Mouse (Mus musculus): ENCODE data around the gene Lrp2. TPM values are rescaled to one million over a fixed set of nuclear protein-coding genes. Genes with fewer than 3 reads are reported as not detected.

Gene Lrp2
- polyA plus RNA-seq, 1 experiment = not detected

- TF ChIP-seq POLR2A (IDR thresholded peaks at IDR 0.05; ENCODE audit: borderline replicate concordance, low read depth, low read length) (no peak), CTCF (IDR thresholded peaks at IDR 0.05; ENCODE audit: low read depth, low read length) (no peak)
- H3K4me3 ChIP-seq (ENCODE audit: insufficient read depth, low read length) = no peak overlapping the region
- H3K4me1 ChIP-seq (ENCODE audit: control insufficient read depth, insufficient read depth, low read length) = 0 out of 2 replicates have a peak, but pooled peaks cover 2% of the 10 kb centered on the region
- no peak overlapping the region for H3K27ac ChIP-seq (ENCODE audit: insufficient read depth, low read depth, low read length)
Measured at GRCm38 (mm10) chr2:69536018-69536417, 49.8 kb downstream of the Lrp2 start.

- TF ChIP-seq CTCF (IDR thresholded peaks at IDR 0.05; ENCODE audit: low read depth, low read length) = no peak
- no peak for TF ChIP-seq POLR2A (IDR thresholded peaks at IDR 0.05; ENCODE audit: borderline replicate concordance, low read depth, low read length)
- H3K4me1 ChIP-seq (ENCODE audit: control insufficient read depth, insufficient read depth, low read length) = no peaks in the 10 kb centered on the region
- no peak overlapping the region for H3K27ac ChIP-seq (ENCODE audit: insufficient read depth, low read depth, low read length)
- no peak overlapping the region for H3K4me3 ChIP-seq (ENCODE audit: insufficient read depth, low read length)
Measured at GRCm38 (mm10) chr2:69531528-69532055, 54.3 kb downstream of the Lrp2 start.

- Histone ChIP-seq H3K4me3 (ENCODE audit: insufficient read depth, low read length) (no peak overlapping the region), H3K27ac (ENCODE audit: insufficient read depth, low read depth, low read length) (no peak overlapping the region), H3K4me1 (ENCODE audit: control insufficient read depth, insufficient read depth, low read length) (no peaks in the 10 kb centered on the region)
- TF ChIP-seq POLR2A (IDR thresholded peaks at IDR 0.05; ENCODE audit: borderline replicate concordance, low read depth, low read length) (no peak), CTCF (IDR thresholded peaks at IDR 0.05; ENCODE audit: low read depth, low read length) (no peak)
Measured at GRCm38 (mm10) chr2:69530691-69531527, 55.0 kb downstream of the Lrp2 start.

- no peak overlapping the region for H3K4me3 ChIP-seq (ENCODE audit: insufficient read depth, low read length)
- H3K27ac ChIP-seq (ENCODE audit: insufficient read depth, low read depth, low read length) = no peak overlapping the region
- TF ChIP-seq CTCF (IDR thresholded peaks at IDR 0.05; ENCODE audit: low read depth, low read length) = no peak
- TF ChIP-seq POLR2A (IDR thresholded peaks at IDR 0.05; ENCODE audit: borderline replicate concordance, low read depth, low read length) = no peak
Measured at GRCm38 (mm10) chr2:69530126-69530525, 55.7 kb downstream of the Lrp2 start.

GRCm38 (mm10) chr2:69520273-69520672, 65.6 kb downstream of the Lrp2 start:
- H3K4me1 ChIP-seq (ENCODE audit: control insufficient read depth, insufficient read depth, low read length) = peaks cover 2% of the 10 kb centered on the region; the same call in 1 of the 2 replicates
- TF ChIP-seq CTCF (IDR thresholded peaks at IDR 0.05; ENCODE audit: low read depth, low read length) = no peak
- TF ChIP-seq POLR2A (IDR thresholded peaks at IDR 0.05; ENCODE audit: borderline replicate concordance, low read depth, low read length) = no peak
- no peak overlapping the region for H3K27ac ChIP-seq (ENCODE audit: insufficient read depth, low read depth, low read length)
- H3K4me3 ChIP-seq (ENCODE audit: insufficient read depth, low read length) = no peak overlapping the region

More at GRCm38 (mm10) chr2:69530126-69530525, 55.7 kb downstream of the Lrp2 start:
- H3K4me1 ChIP-seq (ENCODE audit: control insufficient read depth, insufficient read depth, low read length) = no peaks in the 10 kb centered on the region

GRCm38 (mm10) chr2:69518307-69518706, 67.6 kb downstream of the Lrp2 start:
- no peak overlapping the region for H3K27ac ChIP-seq (ENCODE audit: insufficient read depth, low read depth, low read length)
- no peak for TF ChIP-seq CTCF (IDR thresholded peaks at IDR 0.05; ENCODE audit: low read depth, low read length)
- TF ChIP-seq POLR2A (IDR thresholded peaks at IDR 0.05; ENCODE audit: borderline replicate concordance, low read depth, low read length) = no peak
- no peak overlapping the region for H3K4me3 ChIP-seq (ENCODE audit: insufficient read depth, low read length)
- H3K4me1 ChIP-seq (ENCODE audit: control insufficient read depth, insufficient read depth, low read length) = peaks cover 2% of the 10 kb centered on the region; the same call in 1 of the 2 replicates

GRCm38 (mm10) chr2:69511766-69512165, 74.1 kb downstream of the Lrp2 start:
- TF ChIP-seq CTCF (IDR thresholded peaks at IDR 0.05; ENCODE audit: low read depth, low read length) = no peak
- no peak for TF ChIP-seq POLR2A (IDR thresholded peaks at IDR 0.05; ENCODE audit: borderline replicate concordance, low read depth, low read length)
- Histone ChIP-seq H3K4me3 (ENCODE audit: insufficient read depth, low read length) (no peak overlapping the region), H3K27ac (ENCODE audit: insufficient read depth, low read depth, low read length) (no peak overlapping the region), H3K4me1 (ENCODE audit: control insufficient read depth, insufficient read depth, low read length) (no peaks in the 10 kb centered on the region)

GRCm38 (mm10) chr2:69500357-69500756, 85.5 kb downstream of the Lrp2 start:
- no peaks in the 10 kb centered on the region for H3K4me1 ChIP-seq (ENCODE audit: control insufficient read depth, insufficient read depth, low read length)
- TF ChIP-seq POLR2A (IDR thresholded peaks at IDR 0.05; ENCODE audit: borderline replicate concordance, low read depth, low read length) (no peak), CTCF (IDR thresholded peaks at IDR 0.05; ENCODE audit: low read depth, low read length) (no peak)
- no peak overlapping the region for H3K27ac ChIP-seq (ENCODE audit: insufficient read depth, low read depth, low read length)
- no peak overlapping the region for H3K4me3 ChIP-seq (ENCODE audit: insufficient read depth, low read length)

GRCm38 (mm10) chr2:69493130-69493529, 92.7 kb downstream of the Lrp2 start:
- H3K4me3 ChIP-seq (ENCODE audit: insufficient read depth, low read length) = no peak overlapping the region
- H3K4me1 ChIP-seq (ENCODE audit: control insufficient read depth, insufficient read depth, low read length) = peaks cover 9% of the 10 kb centered on the region
- H3K27ac ChIP-seq (ENCODE audit: insufficient read depth, low read depth, low read length) = no peak overlapping the region
- no peak for TF ChIP-seq CTCF (IDR thresholded peaks at IDR 0.05; ENCODE audit: low read depth, low read length)
- no peak for TF ChIP-seq POLR2A (IDR thresholded peaks at IDR 0.05; ENCODE audit: borderline replicate concordance, low read depth, low read length)

- no peaks in the 10 kb centered on the region for H3K4me1 ChIP-seq (ENCODE audit: control insufficient read depth, insufficient read depth, low read length)
- TF ChIP-seq CTCF (IDR thresholded peaks at IDR 0.05; ENCODE audit: low read depth, low read length) (no peak), POLR2A (IDR thresholded peaks at IDR 0.05; ENCODE audit: borderline replicate concordance, low read depth, low read length) (no peak)
- no peak overlapping the region for H3K27ac ChIP-seq (ENCODE audit: insufficient read depth, low read depth, low read length)
- H3K4me3 ChIP-seq (ENCODE audit: insufficient read depth, low read length) = no peak overlapping the region
Measured at GRCm38 (mm10) chr2:69480965-69481364, 104.9 kb downstream of the Lrp2 start.

Measured in bone marrow macrophage, adult 2 months (primary cell).